Mouse (Mus musculus): ENCODE results near the gene Olfr1431. TPM values are rescaled to one million over a fixed set of nuclear protein-coding genes. Genes with fewer than 3 reads are reported as not detected.

Olfr1431 gene
- polyA plus RNA-seq (2012; ENCODE audit: low replicate concordance): not detected in 2 replicates

GRCm38 (mm10) chr19:12200334-12200733, at the start of gene Olfr1431:
Olfr1431 (plus strand) TSS chr19:12200634.

DNA sequence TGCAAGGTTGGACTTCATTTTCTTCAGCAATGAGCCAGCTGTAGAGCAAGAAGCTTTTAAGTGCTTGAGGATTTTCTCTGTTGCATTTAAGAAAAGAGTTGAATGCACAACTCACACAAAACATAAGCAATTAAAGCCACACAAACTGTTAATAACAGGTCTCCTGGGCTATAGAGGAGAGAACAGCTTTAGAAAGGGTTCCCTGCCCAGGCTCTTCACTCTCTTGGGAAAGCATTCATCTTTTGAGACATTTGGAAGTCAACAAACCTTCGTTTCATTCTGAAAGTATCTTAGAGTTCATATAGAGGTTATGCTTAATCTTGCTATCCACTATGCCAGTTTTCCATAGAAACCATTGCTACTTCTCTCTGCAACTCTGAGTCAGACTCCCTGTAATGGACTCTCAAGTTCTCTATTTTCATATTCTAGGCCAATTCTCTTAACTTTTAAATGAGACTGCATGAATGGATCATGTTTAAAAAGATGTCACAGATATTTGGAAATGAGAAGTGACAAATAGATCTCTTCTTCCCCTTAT, 30.3 kb upstream of the Olfr1431 start, which contains the start of gene Olfr1555-ps1:
Olfr1555-ps1 (minus strand) TSS at position 51 of the 538 bp plus-strand sequence.

DNA sequence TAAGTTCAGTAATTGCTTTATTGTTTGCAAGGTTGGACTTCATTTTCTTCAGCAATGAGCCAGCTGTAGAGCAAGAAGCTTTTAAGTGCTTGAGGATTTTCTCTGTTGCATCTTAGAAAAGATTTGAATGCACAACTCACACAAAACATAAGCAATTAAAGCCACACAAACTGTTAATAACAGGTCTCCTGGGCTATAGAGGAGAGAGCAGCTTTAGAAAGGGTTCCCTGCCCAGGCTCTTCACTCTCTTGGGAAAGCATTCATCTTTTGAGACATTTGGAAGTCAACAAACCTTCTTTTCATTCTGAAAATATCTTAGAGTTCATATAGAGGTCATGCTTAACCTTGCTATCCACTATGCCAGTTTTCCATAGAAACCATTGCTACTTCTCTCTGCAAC, 32.1 kb downstream of the Olfr1431 start, which contains the start of gene Olfr1432:
Olfr1432 (minus strand) TSS at position 101 of the 400 bp plus-strand sequence.

DNA sequence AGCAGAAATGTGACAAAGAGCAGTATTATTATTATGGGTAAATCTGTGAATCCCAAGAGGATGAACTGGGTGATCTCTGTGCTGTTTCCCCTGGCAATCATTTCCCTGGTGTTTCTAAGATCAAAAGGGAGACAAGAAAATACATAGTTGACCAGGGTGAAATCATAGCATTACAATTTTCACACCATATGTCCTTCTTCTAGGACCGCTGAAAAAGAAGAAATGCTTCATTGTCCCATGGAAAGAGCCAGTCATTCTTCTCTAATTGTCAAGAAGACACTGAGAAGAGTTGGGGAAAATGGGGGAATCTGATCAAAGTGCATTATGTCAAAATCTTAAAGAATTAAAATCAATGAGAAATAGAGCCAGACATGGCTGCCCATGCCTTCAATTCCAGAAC, 41.1 kb downstream of the Olfr1431 start, which contains the start of gene Olfr262:
Olfr262 (minus strand) TSS at position 101 of the 400 bp plus-strand sequence.

DNA sequence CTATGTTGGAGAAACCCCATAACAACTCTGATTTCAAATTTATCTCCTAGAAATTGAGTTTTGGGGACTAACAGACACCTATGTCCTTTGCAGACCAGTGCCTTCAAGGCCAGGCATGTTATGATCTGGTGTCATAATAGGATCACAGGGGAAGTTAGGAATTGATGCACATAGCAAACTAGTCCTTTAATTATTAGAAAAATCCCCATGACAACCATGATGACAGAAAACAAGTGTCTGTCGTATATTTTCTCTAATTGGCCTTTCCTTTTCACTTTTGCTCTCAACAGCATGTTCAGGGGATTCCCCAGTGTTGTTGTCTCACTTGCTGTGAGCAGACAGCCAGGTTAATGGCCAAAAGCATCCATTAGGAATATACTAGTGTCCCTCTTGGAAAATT, 60.3 kb downstream of the Olfr1431 start, which contains the start of gene Olfr235:
Olfr235 (plus strand) TSS at position 301 of the 400 bp plus-strand sequence.

Other genes starting within 250 kb of the Olfr1431 start
- 7.2 and 10.9 TPM in 2 replicates for gene Osbp, start 234.7 kb upstream of the Olfr1431 start, polyA plus RNA-seq (2012; ENCODE audit: low replicate concordance)
- 0.02 TPM in 1 of 2 replicates, not detected in the other for gene Olfr1423, start 159.3 kb upstream of the Olfr1431 start, polyA plus RNA-seq (2012; ENCODE audit: low replicate concordance)
- not detected in 2 replicates for gene Olfr1424, start 138.0 kb upstream of the Olfr1431 start, polyA plus RNA-seq (2012; ENCODE audit: low replicate concordance)
- 0.20 TPM in 1 of 2 replicates, not detected in the other for gene Olfr1425, start 122.9 kb upstream of the Olfr1431 start, polyA plus RNA-seq (2012; ENCODE audit: low replicate concordance)
- gene Olfr1426, start 108.6 kb upstream of the Olfr1431 start, polyA plus RNA-seq (2012; ENCODE audit: low replicate concordance): not detected in 2 replicates
- gene Olfr1427, start 97.3 kb upstream of the Olfr1431 start, polyA plus RNA-seq (2012; ENCODE audit: low replicate concordance): not detected in 2 replicates
- not detected in 2 replicates for gene Olfr1428, start 84.7 kb upstream of the Olfr1431 start, polyA plus RNA-seq (2012; ENCODE audit: low replicate concordance)
- gene Olfr76, start 77.4 kb upstream of the Olfr1431 start, polyA plus RNA-seq (2012; ENCODE audit: low replicate concordance): not detected in 2 replicates
- gene Olfr1555-ps1, start 30.5 kb upstream of the Olfr1431 start, polyA plus RNA-seq (2012; ENCODE audit: low replicate concordance): not detected in 2 replicates
- not detected in 2 replicates for gene Olfr1432, start 32.0 kb downstream of the Olfr1431 start, polyA plus RNA-seq (2012; ENCODE audit: low replicate concordance)
- not detected in 2 replicates for gene Olfr262, start 41.0 kb downstream of the Olfr1431 start, polyA plus RNA-seq (2012; ENCODE audit: low replicate concordance)
- not detected in 2 replicates for gene Olfr235, start 60.4 kb downstream of the Olfr1431 start, polyA plus RNA-seq (2012; ENCODE audit: low replicate concordance)
- 0.15 TPM in 1 of 2 replicates, not detected in the other for gene Olfr1434, start 79.2 kb downstream of the Olfr1431 start, polyA plus RNA-seq (2012; ENCODE audit: low replicate concordance)
- gene Olfr1436, start 98.5 kb downstream of the Olfr1431 start, polyA plus RNA-seq (2012; ENCODE audit: low replicate concordance): not detected in 2 replicates
- gene Olfr1437, start 124.5 kb downstream of the Olfr1431 start, polyA plus RNA-seq (2012; ENCODE audit: low replicate concordance): not detected in 2 replicates
- not detected in 2 replicates for gene Olfr1438-ps1, start 135.3 kb downstream of the Olfr1431 start, polyA plus RNA-seq (2012; ENCODE audit: low replicate concordance)
- gene Olfr1440, start 186.6 kb downstream of the Olfr1431 start, polyA plus RNA-seq (2012; ENCODE audit: low replicate concordance): not detected in 2 replicates
- gene Olfr1441, start 216.8 kb downstream of the Olfr1431 start, polyA plus RNA-seq (2012; ENCODE audit: low replicate concordance): not detected in 2 replicates
- gene Pfpl, start 227.3 kb downstream of the Olfr1431 start, polyA plus RNA-seq (2012; ENCODE audit: low replicate concordance): not detected in 2 replicates